Mouse (Mus musculus) ES-E14 (cell line): ENCODE measurements around the gene Ppp1r9a.

Experiments used
- CHD2 ChIP-seq: IDR thresholded peaks from 2 replicates; pipeline ENCODE4 v1.6.1; 2014; ENCODE audit warnings: mild to moderate bottlenecking, low read depth, low read length, inconsistent platforms
- HCFC1 ChIP-seq: IDR thresholded peaks from 2 replicates; pipeline ENCODE4 v1.6.1; 2012; ENCODE audit warnings: low read length, inconsistent platforms, borderline replicate concordance; ENCODE audit not compliant: insufficient read depth
- MAFK ChIP-seq: IDR thresholded peaks from 2 replicates; pipeline ENCODE4 v1.6.1; 2014; ENCODE audit warnings: mild to moderate bottlenecking, low read depth, low read length, inconsistent platforms; ENCODE audit not compliant: insufficient read depth
- ZC3H11A ChIP-seq: IDR thresholded peaks from 2 replicates; pipeline ENCODE4 v1.6.1; 2012; ENCODE audit warnings: low read depth, mild to moderate bottlenecking, inconsistent platforms, low read length, borderline replicate concordance
- ZNF384 ChIP-seq: IDR thresholded peaks from 2 replicates; pipeline ENCODE4 v1.6.1; 2012; ENCODE audit warnings: low read depth, low read length, inconsistent platforms

- TF ChIP-seq ZNF384 (no peak), MAFK (no peak), ZC3H11A (no peak), CHD2 (no peak), HCFC1 (no peak)
These were observed 103.0 kb downstream of the Ppp1r9a start for GRCm38 (mm10) chr6:5005491-5006275.
